Mouse (Mus musculus): ENCODE measurements around the gene Lsg1. TPM values are rescaled to one million over a fixed set of nuclear protein-coding genes. Genes with fewer than 3 reads are reported as not detected.

Gene Lsg1
- polyA plus RNA-seq, 1 experiment from 2014 or later: 23.1 TPM

DNA sequence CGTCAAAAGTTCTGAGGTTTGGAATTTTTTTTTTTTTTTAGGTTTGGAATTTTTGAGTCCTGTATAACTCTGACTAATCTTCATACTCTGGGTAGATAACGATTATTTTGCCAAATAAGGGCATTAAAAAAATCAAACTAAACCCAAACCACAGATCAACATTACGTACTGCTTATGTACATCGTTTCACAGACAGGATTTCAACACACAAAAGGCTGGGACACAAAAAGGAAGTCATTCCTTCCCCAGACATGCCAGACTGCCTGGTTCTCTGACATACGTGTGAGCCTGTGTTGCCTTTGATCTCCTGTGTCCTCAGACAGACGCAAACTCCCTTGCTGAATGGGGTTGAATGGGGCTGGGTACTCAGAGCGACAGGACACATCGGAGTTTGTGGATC is 59.0 kb downstream of the Lsg1 start:
- Histone ChIP-seq H3K9ac (ENCODE audit: low read depth, low read length) (no peak overlapping the region), H3K36me3 (ENCODE audit: control insufficient read depth, insufficient read depth) (no peaks in the 10 kb centered on the region), H3K9me3 (ENCODE audit: control insufficient read depth) (no peaks in the 10 kb centered on the region), H3K27ac (ENCODE audit: low read depth, low read length) (no peak overlapping the region), H3K4me2 (replicated peaks; ENCODE audit: low read depth) (no peak overlapping the region), H3K27me3 (replicated peaks; ENCODE audit: control insufficient read depth, insufficient read depth, low read length) (no peaks in the 10 kb centered on the region), H3K4me3 (ENCODE audit: low read depth, low read length) (no peak overlapping the region), H3K4me1 (replicated peaks; ENCODE audit: control insufficient read depth, insufficient read depth, low read length) (0 out of 2 replicates have a peak, but pooled peaks cover 3% of the 10 kb centered on the region)
- no peak for TF ChIP-seq CTCF (IDR thresholded peaks at IDR 0.05; ENCODE audit: low read depth)
- 84% methylated on average over 8 of the region's 8 CpGs for WGBS
- no peak for ATAC-seq

DNA sequence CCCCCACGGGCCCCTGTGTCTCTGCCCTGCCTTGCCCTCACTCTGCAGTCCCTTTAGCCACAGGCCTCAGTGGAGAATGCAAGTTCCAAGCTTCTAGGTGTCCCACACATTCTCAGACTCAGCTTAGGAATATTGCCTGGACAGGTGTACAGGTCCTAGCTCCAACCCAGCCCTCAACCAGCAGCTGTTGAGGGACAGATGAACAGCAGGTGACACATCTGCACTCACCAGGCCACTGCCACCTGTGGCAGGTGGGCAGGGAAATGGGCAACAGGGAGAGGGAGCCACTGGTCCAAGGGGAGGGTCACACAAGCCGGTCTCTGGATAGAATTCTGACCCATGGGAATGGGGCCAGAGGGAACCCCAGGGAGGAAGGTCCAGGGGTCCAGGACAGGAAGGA is 59.5 kb downstream of the Lsg1 start:
- WGBS: 76% methylated on average over 2 of the region's 2 CpGs
- no peak for TF ChIP-seq CTCF (IDR thresholded peaks at IDR 0.05; ENCODE audit: low read depth)
- H3K4me2 ChIP-seq (replicated peaks; ENCODE audit: low read depth): no peak overlapping the region
- no peak overlapping the region for H3K27ac ChIP-seq (ENCODE audit: low read depth, low read length)
- no peak overlapping the region for H3K4me3 ChIP-seq (ENCODE audit: low read depth, low read length)
- H3K9me3 ChIP-seq (ENCODE audit: control insufficient read depth): no peaks in the 10 kb centered on the region
- 0 out of 2 replicates have a peak, but pooled peaks cover 3% of the 10 kb centered on the region for H3K4me1 ChIP-seq (replicated peaks; ENCODE audit: control insufficient read depth, insufficient read depth, low read length)
- H3K9ac ChIP-seq (ENCODE audit: low read depth, low read length): no peak overlapping the region
- H3K36me3 ChIP-seq (ENCODE audit: control insufficient read depth, insufficient read depth): no peaks in the 10 kb centered on the region
- ATAC-seq: no peak
- no peaks in the 10 kb centered on the region for H3K27me3 ChIP-seq (replicated peaks; ENCODE audit: control insufficient read depth, insufficient read depth, low read length)

DNA sequence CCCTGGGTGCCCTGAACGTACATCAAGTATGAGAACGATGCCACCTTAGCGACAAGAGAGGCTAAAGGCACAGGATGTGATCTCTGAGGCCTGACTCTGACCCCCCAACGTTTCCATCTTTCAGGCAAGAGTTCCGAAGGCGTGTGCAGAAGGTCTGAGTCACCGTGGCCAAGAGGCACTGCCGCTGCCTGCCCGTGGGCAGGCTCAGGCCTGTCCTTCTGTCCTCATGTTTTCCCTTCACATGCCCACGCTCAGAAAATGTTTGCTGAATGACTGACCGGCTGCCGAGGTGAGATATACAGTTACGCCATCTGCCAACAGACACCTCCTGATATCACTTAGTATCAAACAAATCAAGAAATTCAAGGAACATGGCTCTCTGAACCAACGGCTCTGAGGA is 61.6 kb downstream of the Lsg1 start:
- TF ChIP-seq CTCF (IDR thresholded peaks at IDR 0.05; ENCODE audit: low read depth): no peak
- H3K27me3 ChIP-seq (replicated peaks; ENCODE audit: control insufficient read depth, insufficient read depth, low read length): no peaks in the 10 kb centered on the region
- H3K9me3 ChIP-seq (ENCODE audit: control insufficient read depth): no peaks in the 10 kb centered on the region
- H3K4me3 ChIP-seq (ENCODE audit: low read depth, low read length): no peak overlapping the region
- H3K4me2 ChIP-seq (replicated peaks; ENCODE audit: low read depth): no peak overlapping the region
- no peaks in the 10 kb centered on the region for H3K36me3 ChIP-seq (ENCODE audit: control insufficient read depth, insufficient read depth)
- no peak overlapping the region for H3K27ac ChIP-seq (ENCODE audit: low read depth, low read length)
- H3K4me1 ChIP-seq (replicated peaks; ENCODE audit: control insufficient read depth, insufficient read depth, low read length): no peaks in the 10 kb centered on the region
- ATAC-seq: no peak
- WGBS: 82% methylated on average over 14 of the region's 14 CpGs
- no peak overlapping the region for H3K9ac ChIP-seq (ENCODE audit: low read depth, low read length)

- Histone ChIP-seq H3K9me3 (ENCODE audit: control insufficient read depth) (no peaks in the 10 kb centered on the region), H3K9ac (ENCODE audit: low read depth, low read length) (no peak overlapping the region), H3K4me3 (ENCODE audit: low read depth, low read length) (no peak overlapping the region), H3K4me1 (replicated peaks; ENCODE audit: control insufficient read depth, insufficient read depth, low read length) (no peaks in the 10 kb centered on the region), H3K27me3 (replicated peaks; ENCODE audit: control insufficient read depth, insufficient read depth, low read length) (no peaks in the 10 kb centered on the region), H3K36me3 (ENCODE audit: control insufficient read depth, insufficient read depth) (no peaks in the 10 kb centered on the region), H3K4me2 (replicated peaks; ENCODE audit: low read depth) (no peak overlapping the region), H3K27ac (ENCODE audit: low read depth, low read length) (no peak overlapping the region)
- 89% methylated on average over 6 of the region's 6 CpGs for WGBS
- TF ChIP-seq CTCF (IDR thresholded peaks at IDR 0.05; ENCODE audit: low read depth): no peak
- ATAC-seq: no peak
Observed at GRCm38 (mm10) chr16:30524481-30524880, 62.9 kb downstream of the Lsg1 start.

DNA sequence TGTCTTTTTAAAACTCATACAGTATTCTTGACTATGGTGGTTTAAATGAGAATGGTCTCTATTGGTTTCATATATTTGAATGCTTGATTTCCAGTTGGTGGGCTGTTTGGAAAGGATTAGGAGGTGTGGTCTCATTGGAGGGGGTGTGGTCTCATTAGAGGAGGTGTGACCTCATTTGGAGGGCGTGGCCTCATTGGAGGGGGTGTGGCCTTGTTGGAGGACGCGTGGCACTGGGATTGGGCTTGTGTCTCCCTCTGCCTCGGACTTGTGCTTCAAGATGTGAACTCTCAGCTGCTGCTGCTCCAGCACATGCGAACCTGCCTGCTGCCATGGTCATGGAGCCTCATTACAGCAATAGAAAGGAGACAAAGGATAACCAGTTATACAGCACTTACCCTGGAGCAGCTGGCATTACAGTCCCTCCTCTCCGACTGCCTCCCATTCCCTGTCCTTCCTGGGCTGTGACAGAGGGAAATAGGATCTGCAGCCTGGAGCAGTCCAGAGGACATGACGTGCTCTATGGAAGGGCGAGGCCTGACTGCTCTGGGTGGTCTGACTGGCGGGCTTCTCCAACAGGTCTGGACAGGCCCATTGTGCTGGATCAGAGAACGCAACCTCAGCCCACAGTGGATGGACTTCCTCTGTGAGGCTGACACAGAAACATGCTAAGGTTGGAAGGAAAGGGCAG is 65.0 kb downstream of the Lsg1 start:
- H3K4me3 ChIP-seq (ENCODE audit: low read depth, low read length): no peak overlapping the region
- no peak overlapping the region for H3K4me2 ChIP-seq (replicated peaks; ENCODE audit: low read depth)
- no peak for ATAC-seq
- 70% methylated on average over 10 of the region's 10 CpGs for WGBS
- no peaks in the 10 kb centered on the region for H3K27me3 ChIP-seq (replicated peaks; ENCODE audit: control insufficient read depth, insufficient read depth, low read length)
- no peak overlapping the region for H3K27ac ChIP-seq (ENCODE audit: low read depth, low read length)
- H3K9ac ChIP-seq (ENCODE audit: low read depth, low read length): no peak overlapping the region
- no peak for TF ChIP-seq CTCF (IDR thresholded peaks at IDR 0.05; ENCODE audit: low read depth)
- no peaks in the 10 kb centered on the region for H3K9me3 ChIP-seq (ENCODE audit: control insufficient read depth)
- H3K36me3 ChIP-seq (ENCODE audit: control insufficient read depth, insufficient read depth): no peaks in the 10 kb centered on the region
- no peaks in the 10 kb centered on the region for H3K4me1 ChIP-seq (replicated peaks; ENCODE audit: control insufficient read depth, insufficient read depth, low read length)

GRCm38 (mm10) chr16:30521147-30521546 is 66.2 kb downstream of the Lsg1 start:
- WGBS: 68% methylated on average over 3 of the region's 3 CpGs
- no peak for ATAC-seq
- peak; percentile 47 for TF ChIP-seq CTCF (IDR thresholded peaks at IDR 0.05; ENCODE audit: low read depth)

More at GRCm38 (mm10) chr16:30521147-30521546, 66.2 kb downstream of the Lsg1 start:
- Histone ChIP-seq H3K4me2 (replicated peaks; ENCODE audit: low read depth) (no peak overlapping the region), H3K9ac (ENCODE audit: low read depth, low read length) (no peak overlapping the region), H3K36me3 (ENCODE audit: control insufficient read depth, insufficient read depth) (no peaks in the 10 kb centered on the region), H3K4me3 (ENCODE audit: low read depth, low read length) (no peak overlapping the region), H3K27ac (ENCODE audit: low read depth, low read length) (no peak overlapping the region), H3K4me1 (replicated peaks; ENCODE audit: control insufficient read depth, insufficient read depth, low read length) (no peaks in the 10 kb centered on the region), H3K27me3 (replicated peaks; ENCODE audit: control insufficient read depth, insufficient read depth, low read length) (no peaks in the 10 kb centered on the region), H3K9me3 (ENCODE audit: control insufficient read depth) (no peaks in the 10 kb centered on the region)

Measured in intestine, postnatal 0 days (tissue).